Mouse (Mus musculus) E14TG2a.4 (cell line): Measurements from ENCODE around the gene Ticrr.

ENCODE experiments used
- CTCF ChIP-seq: conservative IDR thresholded peaks from 2 replicates; pipeline ENCODE4 v1.5.1; 2014; ENCODE audit warnings: low read length
- NANOG ChIP-seq: IDR thresholded peaks from 2 replicates; pipeline ENCODE4 v1.6.1; 2014; ENCODE audit warnings: borderline replicate concordance, low read length, mixed read lengths

GRCm38 (mm10) chr7:79680231-79680630 is 20.2 kb downstream of the Ticrr start:
- TF ChIP-seq CTCF (no peak), NANOG (no peak)
